Mouse (Mus musculus) testis, adult 2 months (tissue): ENCODE measurements around the gene Clec2l.

Source experiments
- CTCF ChIP-seq: fragments of 200-500 bp; IDR thresholded peaks from 2 replicates; pipeline ENCODE4 v1.5.1; 2012; ENCODE audit warnings: low read depth, mild to moderate bottlenecking, inconsistent platforms, low read length, moderate library complexity; ENCODE audit not compliant: control insufficient read depth, insufficient read depth, insufficient replicate concordance
- POLR2A ChIP-seq: fragments of 200-500 bp; IDR thresholded peaks from 2 replicates; pipeline ENCODE4 v1.6.1; 2012; ENCODE audit warnings: low read depth, mild to moderate bottlenecking, inconsistent platforms, low read length, moderate library complexity; ENCODE audit not compliant: control insufficient read depth

GRCm38 (mm10) chr6:38634461-38634860 lies 28.4 kb upstream of the Clec2l start:
- TF ChIP-seq CTCF = no peak
- no peak for TF ChIP-seq POLR2A
